Mouse (Mus musculus): ENCODE results near the gene Bloc1s3.

The Bloc1s3 gene

DNA sequence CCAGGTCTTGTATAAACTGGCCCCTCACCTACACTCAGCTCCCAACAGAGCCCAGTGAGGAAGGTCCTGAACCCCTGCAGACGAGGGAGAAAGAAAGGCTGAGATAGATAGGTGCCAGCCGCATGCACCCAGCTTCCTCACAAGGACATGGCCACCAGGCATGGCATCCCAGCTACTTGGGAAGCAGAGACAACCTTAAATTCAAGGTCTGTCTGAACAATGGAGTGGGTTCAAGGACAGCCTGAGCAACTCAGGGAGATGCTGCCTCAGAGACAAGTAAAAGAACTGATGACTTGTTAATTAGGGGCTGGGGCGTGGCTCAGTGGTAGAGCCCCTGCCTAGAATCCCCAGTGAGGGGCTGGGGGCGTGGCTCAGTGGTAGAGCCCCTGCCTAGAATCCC lies 53.0 kb downstream of the Bloc1s3 start:
- DNase-seq (ENCODE audit: low read depth, low spot score) = no peak

Measured in 3T3-L1 (cell line).